Mouse (Mus musculus) layer of hippocampus, postnatal 36 days (tissue): ENCODE results near the gene Rrp12. TPM values are rescaled to one million over a fixed set of nuclear protein-coding genes. Genes with fewer than 3 reads are reported as not detected.
"Not testable (repeated sequence)": the region's sequence is repeated elsewhere in the genome, so short reads cannot be mapped to it uniquely, and the experiment has no call there.

ENCODE experiments used
- DNase-seq, 2 experiments: peaks; one replicate each; pipeline ENCODE4 v3.0.0; 2022
- total RNA-seq, 2 experiments: library from RNA; stranded (reverse); gene quantifications; 2 replicates each; pipeline ENCODE4 v1.2.3; 2021

The Rrp12 gene
- 10 to 100 TPM; 34.7 to 35.5 TPM for total RNA-seq

- peak; percentile 78 to 85 for DNase-seq
Observed at GRCm38 (mm10) chr19:41895460-41896318, at the start of gene Rrp12. Gene Rrp12 (minus strand): TSS chr19:41896173.

- no peak for DNase-seq
Observed at GRCm38 (mm10) chr19:41943841-41944240, 47.9 kb upstream of the Rrp12 start.

GRCm38 (mm10) chr19:41938539-41938938, 42.6 kb upstream of the Rrp12 start:
- no peak for DNase-seq

- DNase-seq = no peak
Observed at GRCm38 (mm10) chr19:41935921-41936320, 39.9 kb upstream of the Rrp12 start.

GRCm38 (mm10) chr19:41934124-41934523, 38.2 kb upstream of the Rrp12 start:
- no peak for DNase-seq

- DNase-seq = peak; percentile 99
Observed at GRCm38 (mm10) chr19:41933179-41934086, 37.5 kb upstream of the Rrp12 start, which contains the start of the genes Exosc1 and Zdhhc16. Gene Exosc1 (minus strand): TSS chr19:41933423. Gene Zdhhc16 (plus strand): TSS chr19:41933480.

- DNase-seq = no peak
Observed at GRCm38 (mm10) chr19:41932686-41933085, 36.7 kb upstream of the Rrp12 start.

GRCm38 (mm10) chr19:41920412-41921067, 24.6 kb upstream of the Rrp12 start:
- DNase-seq = no peak

- no peak for DNase-seq
Observed at GRCm38 (mm10) chr19:41919471-41919870, 23.5 kb upstream of the Rrp12 start.

GRCm38 (mm10) chr19:41916853-41917252, 20.9 kb upstream of the Rrp12 start:
- no peak for DNase-seq

GRCm38 (mm10) chr19:41915294-41915693, 19.3 kb upstream of the Rrp12 start:
- DNase-seq = no peak

- DNase-seq = not testable (repeated sequence)
Observed at GRCm38 (mm10) chr19:41914592-41914882, 18.6 kb upstream of the Rrp12 start.

GRCm38 (mm10) chr19:41913774-41914591, 18.0 kb upstream of the Rrp12 start:
- DNase-seq = no peak

- peak in 1 of 2 experiments; percentile 38 for DNase-seq
Observed at GRCm38 (mm10) chr19:41912121-41913080, 16.4 kb upstream of the Rrp12 start.

GRCm38 (mm10) chr19:41911178-41912073, 15.5 kb upstream of the Rrp12 start, which contains the start of gene Pgam1:
Gene Pgam1 (plus strand): TSS chr19:41911923.
- DNase-seq = peak; percentile 96

GRCm38 (mm10) chr19:41910396-41910795, 14.4 kb upstream of the Rrp12 start:
- no peak for DNase-seq

- DNase-seq = no peak
Observed at GRCm38 (mm10) chr19:41908736-41909135, 12.8 kb upstream of the Rrp12 start.

- DNase-seq = no peak
Observed at GRCm38 (mm10) chr19:41907079-41907760, 11.2 kb upstream of the Rrp12 start.
